Mouse (Mus musculus) spleen, adult 2 months (tissue): Measurements from ENCODE around the gene Adamtsl2.

Source experiments
- CTCF ChIP-seq: fragments of 200-500 bp; IDR thresholded peaks from 2 replicates; pipeline ENCODE4 v1.5.1; 2011; ENCODE audit warnings: mild to moderate bottlenecking, inconsistent platforms; ENCODE audit not compliant: insufficient read depth, insufficient read length, insufficient replicate concordance; ENCODE audit errors: extremely low read depth
- POLR2A ChIP-seq: fragments of 200-500 bp; IDR thresholded peaks from 2 replicates; pipeline ENCODE4 v1.6.1; 2011; ENCODE audit warnings: low read depth, low read length, inconsistent platforms

DNA sequence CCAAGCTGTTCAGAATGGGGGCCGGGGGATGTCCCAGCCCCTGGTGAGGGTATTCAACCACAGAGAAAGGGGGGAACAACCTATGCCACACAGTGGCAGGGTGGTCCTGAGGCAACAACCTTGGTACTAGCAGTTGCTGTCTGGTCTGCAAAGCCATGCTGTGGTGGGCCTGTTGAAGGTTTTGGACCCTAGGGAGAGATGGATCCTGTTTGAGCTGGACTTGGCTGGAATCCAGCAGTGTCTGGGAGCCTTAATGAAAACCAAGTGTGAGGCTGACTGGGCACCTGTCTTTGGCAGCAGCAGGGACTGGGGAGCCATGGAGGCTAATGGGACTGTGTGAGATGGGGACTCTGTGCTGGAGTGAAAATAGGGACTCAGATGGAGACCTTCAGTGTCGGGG, 470 bp downstream of the Adamtsl2 start:
- TF ChIP-seq CTCF (no peak), POLR2A (no peak)
